Mouse (Mus musculus) CH12.LX (cell line): ENCODE measurements around the gene Psmd12.

Experiments
- CHD1 ChIP-seq: IDR thresholded peaks from 2 replicates; pipeline ENCODE4 v1.6.1; 2012; ENCODE audit warnings: low read depth, low read length, improper control_type of control experiment, inconsistent platforms
- CTCF ChIP-seq, 2 experiments: IDR thresholded peaks in 1 of 2; conservative IDR thresholded peaks in 1 of 2; 2 replicates each; pipeline ENCODE4 v1.5.1; 2011 to 2012; ENCODE audit warnings: low read depth in 2 of 2, low read length in 2 of 2, improper control_type of control experiment in 1 of 2, inconsistent platforms in 1 of 2, mild to moderate bottlenecking in 1 of 2, moderate library complexity in 1 of 2
- EP300 ChIP-seq: IDR thresholded peaks from 2 replicates; pipeline ENCODE4 v1.6.1; 2011; ENCODE audit warnings: low read length, improper control_type of control experiment
- JUND ChIP-seq: conservative IDR thresholded peaks from 2 replicates; pipeline ENCODE4 v1.6.1; 2011; ENCODE audit warnings: low read depth, low read length, improper control_type of control experiment
- POLR2A ChIP-seq: IDR thresholded peaks from 2 replicates; pipeline ENCODE4 v1.6.1; 2011; ENCODE audit warnings: low read depth, mild to moderate bottlenecking, improper control_type of control experiment, low read length
- POLR2AphosphoS2 ChIP-seq: IDR thresholded peaks from 2 replicates; pipeline ENCODE4 v1.6.1; 2011; ENCODE audit warnings: low read depth, low read length, improper control_type of control experiment
- RAD21 ChIP-seq: IDR thresholded peaks from 2 replicates; pipeline ENCODE4 v1.6.1; 2011; ENCODE audit warnings: low read depth, mild to moderate bottlenecking, low read length, improper control_type of control experiment, moderate library complexity
- SMC3 ChIP-seq: IDR thresholded peaks from 2 replicates; pipeline ENCODE4 v1.6.1; 2011; ENCODE audit warnings: low read depth, low read length, improper control_type of control experiment
- USF2 ChIP-seq: conservative IDR thresholded peaks from 2 replicates; pipeline ENCODE4 v1.6.1; 2011; ENCODE audit warnings: low read depth, low read length, improper control_type of control experiment
- ZC3H11A ChIP-seq: IDR thresholded peaks from 2 replicates; pipeline ENCODE4 v1.6.1; 2012; ENCODE audit warnings: low read depth, mild to moderate bottlenecking, inconsistent platforms, low read length, improper control_type of control experiment

- TF ChIP-seq SMC3 = no peak
- no peak for TF ChIP-seq CTCF (conservative IDR thresholded peaks at IDR 0.05 in 1 of 2, IDR thresholded peaks at IDR 0.05 in 1 of 2; ENCODE audit: low read depth in 2 of 2, low read length in 2 of 2)
- no peak for TF ChIP-seq JUND
- TF ChIP-seq POLR2A = no peak
- no peak for TF ChIP-seq CHD1
- TF ChIP-seq RAD21 = no peak
- no peak for TF ChIP-seq ZC3H11A
- TF ChIP-seq USF2 = no peak
- no peak for TF ChIP-seq POLR2AphosphoS2
- no peak for TF ChIP-seq EP300
These were observed 16.0 kb upstream of the Psmd12 start for GRCm38 (mm10) chr11:107463251-107463681.
